Mouse (Mus musculus) c-Kit-positive CD71-negative TER-119-negative erythroid progenitor cells, embryonic 14.5 days (primary cell): ENCODE data around the gene Prim1.

Experiments
- DNase-seq: peaks from one replicate; pipeline ENCODE4 v3.0.0-alpha.2; 2013; ENCODE audit warnings: low read depth

Prim1 gene

GRCm38 (mm10) chr10:128015068-128015934, at the start of gene Prim1:
Gene Prim1 (plus strand): TSS chr10:128015168.
- peak; percentile 70 for DNase-seq

- DNase-seq: no peak
Measured at GRCm38 (mm10) chr10:127966506-127966905, 48.5 kb upstream of the Prim1 start.

GRCm38 (mm10) chr10:127969820-127970219, 45.1 kb upstream of the Prim1 start:
- no peak for DNase-seq

- no peak for DNase-seq
Measured at GRCm38 (mm10) chr10:127970359-127970831, 44.6 kb upstream of the Prim1 start.

DNA sequence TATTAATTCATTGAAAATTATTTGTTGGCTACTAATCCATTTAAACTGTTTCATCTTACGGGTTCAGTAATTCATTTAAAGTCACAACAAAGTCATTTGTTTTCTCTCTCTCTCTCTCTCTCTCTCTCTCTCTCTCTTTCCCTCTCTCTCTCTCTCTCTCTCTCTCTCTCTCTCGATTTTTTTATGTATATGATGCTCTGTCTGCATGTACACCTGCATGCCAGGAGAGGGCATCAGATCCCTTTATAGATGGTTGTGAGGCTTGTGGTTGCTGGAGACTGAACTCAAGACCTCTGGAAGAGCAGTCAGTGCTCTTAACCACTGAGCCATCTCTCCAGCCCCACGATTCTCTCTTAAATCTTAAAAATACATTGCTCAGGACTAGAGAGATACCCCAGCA, 43.8 kb upstream of the Prim1 start:
- no peak for DNase-seq

DNA sequence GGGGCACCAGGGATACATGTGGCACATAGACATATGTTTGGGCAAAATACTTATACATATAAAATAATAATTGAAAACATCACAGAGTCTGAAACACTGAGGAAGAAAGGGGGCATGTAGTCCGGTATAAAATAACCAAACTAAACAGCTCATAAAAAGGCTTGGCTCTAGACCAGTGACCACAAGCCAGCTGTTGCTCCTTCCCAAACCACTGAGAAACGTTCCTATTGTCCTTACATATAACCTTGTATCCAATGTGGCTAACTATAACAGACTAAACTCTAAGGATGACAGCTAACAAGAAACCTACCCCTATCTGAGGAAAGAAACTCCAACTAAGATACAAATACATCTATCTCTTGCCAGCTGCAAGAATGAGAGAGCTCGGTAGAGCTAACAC, 40.9 kb upstream of the Prim1 start:
- no peak for DNase-seq

DNA sequence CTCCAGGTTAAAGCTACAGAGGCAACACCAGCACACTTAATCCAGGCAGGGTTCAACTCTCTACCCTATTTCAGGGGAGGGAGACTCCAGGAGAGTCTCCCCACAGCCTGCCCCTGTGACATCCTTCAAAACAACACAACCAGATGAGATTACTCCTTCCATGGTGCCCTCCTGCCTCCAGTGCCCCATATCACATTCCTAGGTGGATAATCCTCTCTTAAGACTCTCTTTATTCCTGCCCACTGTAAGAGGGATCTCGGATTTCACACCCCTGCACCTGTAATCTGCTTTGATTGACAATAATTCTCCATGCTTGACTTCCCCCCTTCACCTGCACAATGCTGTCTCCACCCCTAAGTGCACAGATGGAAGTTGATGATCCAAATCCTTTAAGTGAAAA, 39.5 kb upstream of the Prim1 start:
- no peak for DNase-seq

GRCm38 (mm10) chr10:127984650-127985049, 30.3 kb upstream of the Prim1 start:
- no peak for DNase-seq

DNA sequence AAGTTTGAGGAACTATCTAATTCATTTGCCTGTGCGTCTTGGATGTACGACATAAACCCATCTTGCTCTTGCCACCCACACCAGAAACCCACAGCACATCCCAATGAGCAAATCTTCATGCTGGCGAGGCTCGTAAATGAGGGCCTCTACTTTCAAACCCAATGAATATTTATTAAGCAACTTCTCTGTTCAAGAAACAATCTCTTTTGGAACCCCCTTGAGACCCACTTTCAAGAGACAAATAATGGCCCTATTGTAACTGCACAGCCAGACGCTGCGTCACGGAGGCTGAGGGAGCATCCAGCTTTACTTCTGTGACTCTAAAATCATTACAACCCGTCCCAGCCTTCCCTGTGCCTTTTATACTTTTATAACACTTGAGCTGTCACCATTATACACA, 29.4 kb upstream of the Prim1 start:
- DNase-seq: no peak

- no peak for DNase-seq
Measured at GRCm38 (mm10) chr10:127996690-127997089, 18.3 kb upstream of the Prim1 start.

GRCm38 (mm10) chr10:127998260-127998659, 16.7 kb upstream of the Prim1 start:
- DNase-seq: no peak

- no peak for DNase-seq
Measured at GRCm38 (mm10) chr10:128003281-128003801, 11.6 kb upstream of the Prim1 start.

DNA sequence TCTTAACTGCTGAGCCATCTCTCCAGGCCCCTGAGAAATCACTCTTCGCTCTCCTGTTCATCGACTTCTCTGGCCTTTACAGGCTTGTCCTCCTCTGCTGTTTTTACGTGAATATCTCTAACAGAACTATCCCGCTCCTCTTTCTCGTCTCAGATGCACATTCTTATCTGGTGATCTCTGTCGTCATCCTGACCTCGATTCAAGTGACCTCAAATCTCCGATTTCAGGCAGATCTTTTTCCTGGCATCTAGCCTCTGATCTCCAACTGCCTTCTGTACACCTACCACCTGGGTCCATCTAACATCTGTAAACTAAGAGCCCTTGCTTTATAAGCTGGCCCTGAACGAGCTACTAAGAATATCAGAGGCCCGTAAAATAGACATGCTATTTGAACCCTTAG, 10.1 kb upstream of the Prim1 start:
- DNase-seq: no peak

DNA sequence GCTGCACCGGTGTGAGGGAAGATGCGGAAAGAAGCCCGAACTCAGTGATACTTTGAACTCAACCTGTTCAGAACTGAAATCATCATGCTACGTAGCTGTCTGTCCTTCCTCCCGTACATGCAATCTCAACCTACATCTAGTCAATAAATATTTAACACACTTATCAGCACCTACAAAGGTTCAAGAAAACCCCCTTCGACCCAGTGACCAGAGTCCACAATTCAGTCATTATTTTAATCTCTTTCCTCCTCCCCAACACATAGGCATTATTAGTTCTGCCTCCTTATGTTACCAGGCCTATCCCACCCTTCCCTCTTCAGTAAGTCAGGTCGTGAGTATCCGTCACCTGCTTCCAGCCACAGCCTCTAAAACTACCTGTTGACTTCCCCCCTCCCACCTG, 9.5 kb upstream of the Prim1 start:
- DNase-seq: no peak

DNA sequence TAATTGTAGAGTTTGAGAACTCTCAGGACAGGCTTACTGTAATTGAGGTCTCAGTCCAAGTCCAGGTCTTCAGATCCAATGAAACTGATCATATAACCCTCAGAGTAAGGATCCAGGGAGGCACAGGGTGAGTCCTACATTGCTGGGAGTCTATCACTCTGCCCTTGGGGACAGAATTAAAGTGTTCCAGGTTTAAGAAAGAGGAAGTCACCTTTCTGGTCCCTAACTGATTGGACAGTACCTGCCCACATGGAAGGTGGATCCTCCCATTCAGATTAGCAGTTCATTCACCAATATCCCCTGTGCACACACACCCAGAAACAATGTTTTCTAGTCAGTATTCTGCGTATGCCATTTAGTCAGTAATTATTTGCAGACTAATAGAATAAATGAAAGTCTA, 7.5 kb upstream of the Prim1 start, which contains the start of gene Hsd17b6:
Gene Hsd17b6, minus strand, starts transcription at position 166 of the 400 bp plus-strand sequence.
- no peak for DNase-seq

DNA sequence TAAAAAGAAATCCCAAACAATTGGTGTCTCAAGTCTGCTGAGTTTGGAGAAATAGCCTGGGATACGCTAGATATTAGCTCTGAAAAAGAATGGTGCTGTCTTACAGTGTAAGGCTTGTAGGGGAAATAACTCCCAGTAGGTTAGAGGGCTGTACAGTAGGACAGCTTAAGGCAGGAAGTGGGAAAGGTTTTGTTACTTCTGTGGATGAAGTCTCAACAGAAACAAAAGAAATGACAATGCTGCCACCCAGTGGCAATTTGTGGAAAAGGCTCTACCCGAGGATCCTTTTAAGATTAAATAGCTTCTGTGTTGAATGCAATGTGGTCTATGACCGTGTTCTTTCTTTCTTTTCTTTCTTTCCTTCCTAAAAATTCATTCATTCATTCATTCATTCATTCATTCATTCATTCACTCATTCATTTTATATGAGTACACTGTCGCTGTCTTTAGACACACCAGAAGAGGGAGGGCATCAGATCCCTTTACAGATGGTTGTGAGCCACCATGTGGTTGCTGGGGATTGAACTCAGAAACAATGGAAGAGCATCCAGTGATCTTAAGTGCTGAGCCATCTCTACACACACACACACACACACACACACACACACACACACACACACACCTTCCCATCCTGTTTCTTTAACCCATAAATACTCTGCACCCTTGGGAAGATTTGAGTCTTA, 6.6 kb upstream of the Prim1 start:
- peak; percentile 82 for DNase-seq

GRCm38 (mm10) chr10:128009735-128010134, 5.2 kb upstream of the Prim1 start:
- DNase-seq: no peak

DNA sequence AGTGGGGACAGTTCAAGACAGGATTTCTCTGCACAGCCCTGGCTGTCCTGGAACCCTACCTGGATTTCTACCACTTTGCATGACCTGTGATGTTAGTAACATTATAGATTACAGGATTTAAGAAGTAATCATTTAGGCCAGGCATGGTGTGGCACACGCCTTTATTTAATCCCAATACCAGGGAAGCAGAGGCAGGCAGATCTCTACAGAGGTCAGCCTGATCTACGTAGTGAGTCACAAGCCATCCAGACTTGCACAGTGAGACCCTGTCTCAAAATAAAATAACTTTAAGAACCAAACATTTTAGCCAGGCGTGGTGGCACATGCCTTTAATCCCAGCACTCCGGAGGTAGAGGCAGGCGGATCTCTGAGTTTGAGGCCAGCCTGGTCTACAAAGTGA, 7.2 kb downstream of the Prim1 start:
- DNase-seq: no peak

DNA sequence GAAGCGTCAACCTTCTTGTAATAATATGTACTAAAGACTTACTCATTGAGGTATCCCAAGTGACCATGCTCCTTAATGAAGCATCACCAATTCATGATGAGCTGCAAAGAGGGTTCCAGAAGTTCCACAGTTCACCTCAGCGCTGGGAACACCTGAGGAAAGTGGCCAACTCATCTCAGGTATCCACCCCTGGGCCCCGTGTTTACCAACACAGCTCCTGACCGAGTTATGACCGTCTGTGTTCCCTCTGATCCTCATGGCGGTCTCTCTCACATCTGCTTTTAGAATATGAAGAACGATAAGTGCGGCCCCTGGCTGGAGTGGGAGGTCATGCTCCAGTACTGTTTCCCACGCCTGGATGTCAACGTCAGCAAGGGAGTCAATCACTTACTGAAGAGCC, 8.5 kb downstream of the Prim1 start:
- DNase-seq: no peak

- no peak for DNase-seq
Measured at GRCm38 (mm10) chr10:128029931-128030330, 15.0 kb downstream of the Prim1 start.

DNA sequence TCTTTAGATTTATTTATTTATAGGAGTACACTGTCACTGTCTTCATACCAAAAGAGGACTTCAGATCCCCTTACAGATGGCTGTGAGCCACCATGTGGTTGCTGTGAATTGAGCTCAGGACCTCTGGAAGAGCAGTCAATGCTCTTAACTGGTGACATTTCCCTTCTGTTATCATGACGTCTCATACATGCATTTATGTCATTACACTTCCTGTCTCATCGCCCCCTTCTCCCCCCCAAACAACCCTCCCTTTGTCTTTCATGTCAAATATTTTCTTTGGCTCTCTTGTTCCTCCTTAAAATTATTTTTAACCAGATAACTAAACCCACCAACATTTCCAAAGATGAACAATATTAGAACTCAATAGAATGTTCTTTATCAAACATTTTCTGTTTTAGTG, 15.9 kb downstream of the Prim1 start:
- DNase-seq: no peak

GRCm38 (mm10) chr10:128036746-128037425, 21.9 kb downstream of the Prim1 start:
- peak; percentile 38 for DNase-seq
